Mouse (Mus musculus) lung, postnatal 0 days (tissue): ENCODE measurements around the gene Rcsd1.

Experiments
- CTCF ChIP-seq: IDR thresholded peaks from 2 replicates; pipeline ENCODE4 v1.5.1; 2016; ENCODE audit warnings: antibody characterized with exemption, mild to moderate bottlenecking
- EP300 ChIP-seq: IDR thresholded peaks from 2 replicates; pipeline ENCODE4 v1.6.1; 2016; ENCODE audit warnings: antibody characterized with exemption, mild to moderate bottlenecking, control low read depth

DNA sequence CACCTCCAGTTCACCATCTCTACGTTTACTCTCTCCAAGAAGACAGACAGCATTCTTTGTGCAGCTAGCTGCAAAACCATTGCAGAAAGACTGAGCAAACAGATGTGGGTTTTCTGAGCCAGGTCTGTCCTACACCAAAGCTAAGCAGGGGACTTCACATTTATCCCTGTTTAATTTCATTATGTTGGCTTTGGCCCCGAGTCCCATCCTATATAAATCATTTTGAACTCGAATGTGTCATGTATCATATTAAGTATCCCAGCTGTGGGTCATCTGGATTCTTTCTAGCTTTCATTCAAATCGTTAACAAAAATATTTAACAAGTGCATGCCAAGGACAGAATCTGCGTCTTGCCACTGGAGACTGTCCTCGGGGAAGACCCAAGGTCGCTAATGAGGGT, 15.7 kb downstream of the Rcsd1 start:
- TF ChIP-seq CTCF, result no peak
- no peak for TF ChIP-seq EP300
